Mouse (Mus musculus): ENCODE data around the gene Arl4c.

Arl4c gene

GRCm38 (mm10) chr1:88701870-88702661, at the start of gene Arl4c:
Gene Arl4c, minus strand, starts transcription at chr1:88702221.
- peak; percentile 65 for ATAC-seq (ENCODE audit: insufficient number of reproducible peaks, low FRiP score, low TSS enrichment)

GRCm38 (mm10) chr1:88751332-88751731, 49.3 kb upstream of the Arl4c start:
- no peak for ATAC-seq (ENCODE audit: insufficient number of reproducible peaks, low FRiP score, low TSS enrichment)

- no peak for ATAC-seq (ENCODE audit: insufficient number of reproducible peaks, low FRiP score, low TSS enrichment)
Observed at GRCm38 (mm10) chr1:88750576-88750975, 48.6 kb upstream of the Arl4c start.

- ATAC-seq (ENCODE audit: insufficient number of reproducible peaks, low FRiP score, low TSS enrichment): no peak
Observed at GRCm38 (mm10) chr1:88750126-88750525, 48.1 kb upstream of the Arl4c start.

- ATAC-seq (ENCODE audit: insufficient number of reproducible peaks, low FRiP score, low TSS enrichment): no peak
Observed at GRCm38 (mm10) chr1:88749106-88749505, 47.1 kb upstream of the Arl4c start.

- peak; percentile 70; the same call in 1 of the 2 replicates for ATAC-seq (ENCODE audit: insufficient number of reproducible peaks, low FRiP score, low TSS enrichment)
Observed at GRCm38 (mm10) chr1:88745256-88745655, 43.2 kb upstream of the Arl4c start.

GRCm38 (mm10) chr1:88744261-88744660, 42.2 kb upstream of the Arl4c start:
- no peak for ATAC-seq (ENCODE audit: insufficient number of reproducible peaks, low FRiP score, low TSS enrichment)

GRCm38 (mm10) chr1:88742372-88742771, 40.4 kb upstream of the Arl4c start:
- ATAC-seq (ENCODE audit: insufficient number of reproducible peaks, low FRiP score, low TSS enrichment): no peak

GRCm38 (mm10) chr1:88739546-88739945, 37.5 kb upstream of the Arl4c start:
- ATAC-seq (ENCODE audit: insufficient number of reproducible peaks, low FRiP score, low TSS enrichment): no peak

GRCm38 (mm10) chr1:88738931-88739330, 36.9 kb upstream of the Arl4c start:
- no peak for ATAC-seq (ENCODE audit: insufficient number of reproducible peaks, low FRiP score, low TSS enrichment)

GRCm38 (mm10) chr1:88729496-88729895, 27.5 kb upstream of the Arl4c start:
- ATAC-seq (ENCODE audit: insufficient number of reproducible peaks, low FRiP score, low TSS enrichment): no peak

GRCm38 (mm10) chr1:88727369-88727768, 25.3 kb upstream of the Arl4c start:
- ATAC-seq (ENCODE audit: insufficient number of reproducible peaks, low FRiP score, low TSS enrichment): no peak

- ATAC-seq (ENCODE audit: insufficient number of reproducible peaks, low FRiP score, low TSS enrichment): no peak
Observed at GRCm38 (mm10) chr1:88725716-88726115, 23.7 kb upstream of the Arl4c start.

GRCm38 (mm10) chr1:88720626-88721229, 18.7 kb upstream of the Arl4c start:
- ATAC-seq (ENCODE audit: insufficient number of reproducible peaks, low FRiP score, low TSS enrichment): no peak

- ATAC-seq (ENCODE audit: insufficient number of reproducible peaks, low FRiP score, low TSS enrichment): no peak
Observed at GRCm38 (mm10) chr1:88718563-88718962, 16.5 kb upstream of the Arl4c start.

- ATAC-seq (ENCODE audit: insufficient number of reproducible peaks, low FRiP score, low TSS enrichment): no peak
Observed at GRCm38 (mm10) chr1:88717736-88718135, 15.7 kb upstream of the Arl4c start.

GRCm38 (mm10) chr1:88712011-88712410, 10.0 kb upstream of the Arl4c start:
- no peak for ATAC-seq (ENCODE audit: insufficient number of reproducible peaks, low FRiP score, low TSS enrichment)

GRCm38 (mm10) chr1:88708646-88709305, 6.8 kb upstream of the Arl4c start:
- no peak for ATAC-seq (ENCODE audit: insufficient number of reproducible peaks, low FRiP score, low TSS enrichment)

- ATAC-seq (ENCODE audit: insufficient number of reproducible peaks, low FRiP score, low TSS enrichment): no peak
Observed at GRCm38 (mm10) chr1:88708191-88708590, 6.2 kb upstream of the Arl4c start.

GRCm38 (mm10) chr1:88707536-88707935, 5.5 kb upstream of the Arl4c start:
- ATAC-seq (ENCODE audit: insufficient number of reproducible peaks, low FRiP score, low TSS enrichment): no peak

GRCm38 (mm10) chr1:88705799-88706198, 3.8 kb upstream of the Arl4c start:
- ATAC-seq (ENCODE audit: insufficient number of reproducible peaks, low FRiP score, low TSS enrichment): peak; percentile 60

Data from cerebellum, adult (tissue).